Mouse (Mus musculus): ENCODE results near the gene Rab13. TPM values are rescaled to one million over a fixed set of nuclear protein-coding genes. Genes with fewer than 3 reads are reported as not detected.

Gene Rab13
- total RNA-seq, 2 experiments from 2014 or later, result 14.8 to 19.0 TPM

GRCm38 (mm10) chr3:90263121-90263771 lies 49.8 kb downstream of the Rab13 start:
- no peak for DNase-seq

- no peak for DNase-seq
Measured at GRCm38 (mm10) chr3:90264687-90265033, 51.2 kb downstream of the Rab13 start.

GRCm38 (mm10) chr3:90265034-90265931 lies 51.8 kb downstream of the Rab13 start, which contains the start of gene Dennd4b:
Gene Dennd4b, plus strand, starts transcription at chr3:90265185.
- DNase-seq, result peak; percentile 98

- peak; percentile 26 for DNase-seq
Measured at GRCm38 (mm10) chr3:90265932-90266741, 52.6 kb downstream of the Rab13 start.

GRCm38 (mm10) chr3:90266901-90267775 lies 53.6 kb downstream of the Rab13 start:
- no peak for DNase-seq

GRCm38 (mm10) chr3:90268190-90268589 lies 54.7 kb downstream of the Rab13 start:
- no peak for DNase-seq

GRCm38 (mm10) chr3:90268971-90269370 lies 55.5 kb downstream of the Rab13 start:
- no peak for DNase-seq

- no peak for DNase-seq
Measured at GRCm38 (mm10) chr3:90270784-90271183, 57.3 kb downstream of the Rab13 start.

GRCm38 (mm10) chr3:90272170-90272569 lies 58.7 kb downstream of the Rab13 start:
- DNase-seq, result no peak

- no peak for DNase-seq
Measured at GRCm38 (mm10) chr3:90273855-90274254, 60.4 kb downstream of the Rab13 start.

- no peak for DNase-seq
Measured at GRCm38 (mm10) chr3:90275286-90275685, 61.8 kb downstream of the Rab13 start.

Small RNAs within 50 kb of the gene (microRNA-seq; reads per million reads assigned to microRNA genes)
- gene Mir7012, result 0.35 to 0.61 reads per million in 2 experiments

Other genes with a start within 250 kb of the Rab13 start
- 10 to 100 TPM; 39.0 to 44.5 TPM for gene Hax1, start 214.9 kb upstream of the Rab13 start, total RNA-seq (2021)
- 10 to 100 TPM; 56.4 to 66.5 TPM for gene 4933434E20Rik, start 162.1 kb upstream of the Rab13 start, total RNA-seq (2021)
- 100 to 1,000 TPM; 160 to 164 TPM for gene Ubap2l, start 161.1 kb upstream of the Rab13 start, total RNA-seq (2021)
- 100 to 1,000 TPM; 127 to 134 TPM for gene Tpm3, start 141.0 kb upstream of the Rab13 start, total RNA-seq (2021)
- gene Nup210l, start 109.6 kb upstream of the Rab13 start, total RNA-seq (2021), result under 1 TPM; 0.12 to 0.23 TPM
- 1,000 to 10,000 TPM; 1,313 to 1,450 TPM for gene Rps27, start within 50 bp of the Rab13 start, total RNA-seq (2021)
- 10 to 100 TPM; 40.9 to 47.4 TPM for gene Jtb, start 17.9 kb downstream of the Rab13 start, total RNA-seq (2021)
- under 1 TPM; 0.18 to 0.19 TPM for gene Creb3l4, start 29.8 kb downstream of the Rab13 start, total RNA-seq (2021)
- gene Slc39a1, start 34.5 kb downstream of the Rab13 start, total RNA-seq (2021), result 100 to 1,000 TPM; 101 to 106 TPM
- gene Crtc2, start 40.5 kb downstream of the Rab13 start, total RNA-seq (2021), result 10 to 100 TPM; 18.0 to 18.8 TPM
- gene Dennd4b, start 51.5 kb downstream of the Rab13 start, total RNA-seq (2021), result 10 to 100 TPM; 22.2 to 22.3 TPM
- 10 to 100 TPM; 59.5 to 62.0 TPM for gene Gatad2b, start 79.5 kb downstream of the Rab13 start, total RNA-seq (2021)
- 1 to 10 TPM; 3.4 to 3.9 TPM for gene Slc27a3, start 176.2 kb downstream of the Rab13 start, total RNA-seq (2021)
- gene Ints3, start 219.9 kb downstream of the Rab13 start, total RNA-seq (2021), result 10 to 100 TPM; 24.1 to 28.6 TPM

All from heart, postnatal 4 days (tissue).